Mouse (Mus musculus): ENCODE results near the gene Ift80. TPM values are rescaled to one million over a fixed set of nuclear protein-coding genes. Genes with fewer than 3 reads are reported as not detected.

The Ift80 gene
- polyA plus RNA-seq, 1 experiment = 4.4 TPM

GRCm38 (mm10) chr3:68897154-68897553 lies 107.2 kb downstream of the Ift80 start:
- H3K4me3 ChIP-seq (replicated peaks; ENCODE audit: extremely low read depth, low read depth, low read length) = no peak overlapping the region
- no peak for DNase-seq
- TF ChIP-seq POLR2A (IDR thresholded peaks at IDR 0.05; ENCODE audit: borderline replicate concordance, extremely low read depth, low read depth, low read length) (no peak), CTCF (IDR thresholded peaks at IDR 0.05; ENCODE audit: insufficient read depth, low read length) (no peak)
- WGBS = 88% methylated on average over 5 of the region's 5 CpGs
- H3K4me1 ChIP-seq (ENCODE audit: control insufficient read depth, insufficient read depth, low read length) = no peaks in the 10 kb centered on the region

- Histone ChIP-seq H3K4me1 (ENCODE audit: control insufficient read depth, insufficient read depth, low read length) (no peaks in the 10 kb centered on the region), H3K4me3 (replicated peaks; ENCODE audit: extremely low read depth, low read depth, low read length) (no peak overlapping the region)
- TF ChIP-seq CTCF (IDR thresholded peaks at IDR 0.05; ENCODE audit: insufficient read depth, low read length) = no peak
- TF ChIP-seq POLR2A (IDR thresholded peaks at IDR 0.05; ENCODE audit: borderline replicate concordance, extremely low read depth, low read depth, low read length) = no peak
- no peak for DNase-seq
- WGBS = 69% methylated on average over 4 of the region's 4 CpGs
Measured at GRCm38 (mm10) chr3:68895426-68895825, 108.9 kb downstream of the Ift80 start.

- TF ChIP-seq POLR2A (IDR thresholded peaks at IDR 0.05; ENCODE audit: borderline replicate concordance, extremely low read depth, low read depth, low read length) = no peak
- no peak for TF ChIP-seq CTCF (IDR thresholded peaks at IDR 0.05; ENCODE audit: insufficient read depth, low read length)
- 88% methylated on average over 5 of the region's 5 CpGs for WGBS
- DNase-seq = no peak
- Histone ChIP-seq H3K4me3 (replicated peaks; ENCODE audit: extremely low read depth, low read depth, low read length) (no peak overlapping the region), H3K4me1 (ENCODE audit: control insufficient read depth, insufficient read depth, low read length) (no peaks in the 10 kb centered on the region)
Measured at GRCm38 (mm10) chr3:68886845-68887244, 117.5 kb downstream of the Ift80 start.

GRCm38 (mm10) chr3:68874079-68874478 lies 130.3 kb downstream of the Ift80 start:
- no peak for DNase-seq

GRCm38 (mm10) chr3:68870568-68870950 lies 133.8 kb downstream of the Ift80 start:
- no peak for DNase-seq
- H3K4me3 ChIP-seq (replicated peaks; ENCODE audit: extremely low read depth, low read depth, low read length) = no peak overlapping the region
- H3K4me1 ChIP-seq (ENCODE audit: control insufficient read depth, insufficient read depth, low read length) = 0 out of 2 replicates have a peak, but pooled peaks cover 4% of the 10 kb centered on the region
- WGBS = 13% methylated on average over 15 of the region's 15 CpGs
- no peak for TF ChIP-seq CTCF (IDR thresholded peaks at IDR 0.05; ENCODE audit: insufficient read depth, low read length)
- no peak for TF ChIP-seq POLR2A (IDR thresholded peaks at IDR 0.05; ENCODE audit: borderline replicate concordance, extremely low read depth, low read depth, low read length)

More at GRCm38 (mm10) chr3:68874079-68874478, 130.3 kb downstream of the Ift80 start:
- no peak overlapping the region for H3K4me3 ChIP-seq (replicated peaks; ENCODE audit: extremely low read depth, low read depth, low read length)
- H3K4me1 ChIP-seq (ENCODE audit: control insufficient read depth, insufficient read depth, low read length) = 0 out of 2 replicates have a peak, but pooled peaks cover 4% of the 10 kb centered on the region
- TF ChIP-seq POLR2A (IDR thresholded peaks at IDR 0.05; ENCODE audit: borderline replicate concordance, extremely low read depth, low read depth, low read length) = no peak
- TF ChIP-seq CTCF (IDR thresholded peaks at IDR 0.05; ENCODE audit: insufficient read depth, low read length) = no peak
- WGBS = 93% methylated on average over 2 of the region's 2 CpGs

- H3K4me1 ChIP-seq (ENCODE audit: control insufficient read depth, insufficient read depth, low read length) = 0 out of 2 replicates have a peak, but pooled peaks cover 4% of the 10 kb centered on the region
- H3K4me3 ChIP-seq (replicated peaks; ENCODE audit: extremely low read depth, low read depth, low read length) = peak overlapping the region; percentile 46
- WGBS = under 1% methylated on average over 95 of the region's 96 CpGs
- peak; percentile 11 for DNase-seq
- no peak for TF ChIP-seq POLR2A (IDR thresholded peaks at IDR 0.05; ENCODE audit: borderline replicate concordance, extremely low read depth, low read depth, low read length)
Measured at GRCm38 (mm10) chr3:68869691-68870567, 134.4 kb downstream of the Ift80 start.

- DNase-seq = peak; percentile 7
- 0 out of 2 replicates have a peak, but pooled peaks cover 4% of the 10 kb centered on the region for H3K4me1 ChIP-seq (ENCODE audit: control insufficient read depth, insufficient read depth, low read length)
- peak within 1 kb of the TSS; percentile 46 for H3K4me3 ChIP-seq (replicated peaks; ENCODE audit: extremely low read depth, low read depth, low read length)
- no peak for TF ChIP-seq CTCF (IDR thresholded peaks at IDR 0.05; ENCODE audit: insufficient read depth, low read length)
- no peak for TF ChIP-seq POLR2A (IDR thresholded peaks at IDR 0.05; ENCODE audit: borderline replicate concordance, extremely low read depth, low read depth, low read length)
- WGBS = 1% methylated on average over 62 of the region's 62 CpGs
Measured at GRCm38 (mm10) chr3:68869211-68869690, 135.1 kb downstream of the Ift80 start, which contains the start of gene 1110032F04Rik. Gene 1110032F04Rik, plus strand, starts transcription at chr3:68869586.

- TF ChIP-seq POLR2A (IDR thresholded peaks at IDR 0.05; ENCODE audit: borderline replicate concordance, extremely low read depth, low read depth, low read length) = no peak
- TF ChIP-seq CTCF (IDR thresholded peaks at IDR 0.05; ENCODE audit: insufficient read depth, low read length) = no peak
- no peak overlapping the region for H3K4me3 ChIP-seq (replicated peaks; ENCODE audit: extremely low read depth, low read depth, low read length)
- 65% methylated on average over 1 of the region's 1 CpGs for WGBS
- no peak for DNase-seq
- H3K4me1 ChIP-seq (ENCODE audit: control insufficient read depth, insufficient read depth, low read length) = no peaks in the 10 kb centered on the region
Measured at GRCm38 (mm10) chr3:68852414-68852813, 152.0 kb downstream of the Ift80 start.

GRCm38 (mm10) chr3:68848323-68848722 lies 156.0 kb downstream of the Ift80 start:
- no peak for DNase-seq
- no peak for TF ChIP-seq CTCF (IDR thresholded peaks at IDR 0.05; ENCODE audit: insufficient read depth, low read length)
- no peak for TF ChIP-seq POLR2A (IDR thresholded peaks at IDR 0.05; ENCODE audit: borderline replicate concordance, extremely low read depth, low read depth, low read length)
- no peak overlapping the region for H3K4me3 ChIP-seq (replicated peaks; ENCODE audit: extremely low read depth, low read depth, low read length)
- H3K4me1 ChIP-seq (ENCODE audit: control insufficient read depth, insufficient read depth, low read length) = no peaks in the 10 kb centered on the region
- 61% methylated on average over 3 of the region's 3 CpGs for WGBS
